Mouse (Mus musculus): Measurements from ENCODE around the gene Dlx1. TPM values are rescaled to one million over a fixed set of nuclear protein-coding genes. Genes with fewer than 3 reads are reported as not detected.

Gene Dlx1
- polyA plus RNA-seq, 1 experiment from 2014 or later, result 11.6 TPM

DNA sequence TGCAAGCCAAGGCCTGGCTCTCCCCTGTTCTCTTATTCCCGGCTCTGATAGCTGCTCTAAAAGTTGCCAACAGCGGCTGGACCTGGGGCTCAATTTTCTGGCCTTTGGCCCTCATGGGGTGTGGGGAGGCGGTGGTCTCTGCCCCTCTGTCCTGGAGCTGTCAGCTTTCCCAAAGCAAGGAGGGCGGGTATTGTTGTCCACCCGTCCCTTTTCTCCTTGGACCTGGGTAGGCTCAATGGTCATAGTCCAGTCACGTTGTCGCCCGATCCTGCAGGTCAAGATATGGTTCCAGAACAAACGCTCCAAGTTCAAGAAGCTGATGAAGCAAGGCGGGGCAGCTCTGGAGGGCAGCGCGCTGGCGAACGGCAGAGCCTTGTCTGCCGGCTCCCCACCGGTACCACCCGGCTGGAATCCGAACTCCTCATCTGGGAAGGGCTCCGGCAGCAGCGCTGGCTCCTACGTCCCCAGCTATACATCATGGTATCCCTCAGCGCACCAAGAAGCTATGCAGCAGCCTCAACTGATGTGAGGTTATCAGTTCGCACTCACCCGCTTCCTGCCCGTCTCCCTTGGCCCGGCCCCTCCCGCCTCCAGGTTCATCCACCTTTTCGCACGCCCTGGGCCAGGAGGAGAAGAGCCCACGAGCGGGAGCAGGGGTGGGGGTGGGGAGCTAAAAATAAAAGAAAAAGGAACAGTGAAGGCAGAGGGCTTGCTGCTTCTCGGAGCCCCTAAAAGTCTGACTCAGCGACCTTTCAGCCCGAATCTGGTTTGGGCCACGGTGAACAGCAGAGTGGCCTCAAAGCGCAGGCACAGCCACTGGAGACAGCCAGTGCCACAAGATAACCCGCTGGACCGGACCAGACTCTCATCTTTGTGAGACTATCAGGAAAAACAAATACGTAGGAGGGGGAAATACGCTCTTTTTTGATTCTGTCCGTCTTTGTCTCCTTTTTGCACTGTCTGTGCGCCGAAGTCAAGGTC, 4.4 kb downstream of the Dlx1 start:
- Histone ChIP-seq H3K27me3 (ENCODE audit: control insufficient read depth, insufficient read depth, low read length) (peaks cover 87% of the 10 kb centered on the region), H3K4me2 (ENCODE audit: low read depth, low read length) (no peak overlapping the region), H3K4me1 (ENCODE audit: control insufficient read depth, insufficient read depth, low read length) (peaks cover 8% of the 10 kb centered on the region), H3K36me3 (ENCODE audit: control insufficient read depth, insufficient read depth, low read length) (no peaks in the 10 kb centered on the region), H3K9ac (ENCODE audit: low read length) (no peak overlapping the region; the same call in 1 of the 2 replicates), H3K9me3 (replicated peaks; ENCODE audit: control insufficient read depth, low read length) (no peaks in the 10 kb centered on the region), H3K27ac (ENCODE audit: low read length) (no peak overlapping the region), H3K4me3 (replicated peaks; ENCODE audit: low read length) (peak overlapping the region; percentile 20)
- 1% methylated on average over 43 of the region's 43 CpGs for WGBS
- ATAC-seq (ENCODE audit: insufficient read depth, low FRiP score), result no peak

GRCm38 (mm10) chr2:71533094-71533493, 5.2 kb downstream of the Dlx1 start:
- Histone ChIP-seq H3K9ac (ENCODE audit: low read length) (no peak overlapping the region), H3K36me3 (ENCODE audit: control insufficient read depth, insufficient read depth, low read length) (no peaks in the 10 kb centered on the region), H3K4me3 (replicated peaks; ENCODE audit: low read length) (no peak overlapping the region), H3K27ac (ENCODE audit: low read length) (no peak overlapping the region), H3K9me3 (replicated peaks; ENCODE audit: control insufficient read depth, low read length) (no peaks in the 10 kb centered on the region), H3K4me2 (ENCODE audit: low read depth, low read length) (0 out of 2 replicates have a peak overlapping the region, but pooled peaks have one; percentile 13), H3K27me3 (ENCODE audit: control insufficient read depth, insufficient read depth, low read length) (peaks cover 92% of the 10 kb centered on the region), H3K4me1 (ENCODE audit: control insufficient read depth, insufficient read depth, low read length) (peaks cover 8% of the 10 kb centered on the region)
- no peak for ATAC-seq (ENCODE audit: insufficient read depth, low FRiP score)
- WGBS, result 10% methylated on average over 5 of the region's 5 CpGs

DNA sequence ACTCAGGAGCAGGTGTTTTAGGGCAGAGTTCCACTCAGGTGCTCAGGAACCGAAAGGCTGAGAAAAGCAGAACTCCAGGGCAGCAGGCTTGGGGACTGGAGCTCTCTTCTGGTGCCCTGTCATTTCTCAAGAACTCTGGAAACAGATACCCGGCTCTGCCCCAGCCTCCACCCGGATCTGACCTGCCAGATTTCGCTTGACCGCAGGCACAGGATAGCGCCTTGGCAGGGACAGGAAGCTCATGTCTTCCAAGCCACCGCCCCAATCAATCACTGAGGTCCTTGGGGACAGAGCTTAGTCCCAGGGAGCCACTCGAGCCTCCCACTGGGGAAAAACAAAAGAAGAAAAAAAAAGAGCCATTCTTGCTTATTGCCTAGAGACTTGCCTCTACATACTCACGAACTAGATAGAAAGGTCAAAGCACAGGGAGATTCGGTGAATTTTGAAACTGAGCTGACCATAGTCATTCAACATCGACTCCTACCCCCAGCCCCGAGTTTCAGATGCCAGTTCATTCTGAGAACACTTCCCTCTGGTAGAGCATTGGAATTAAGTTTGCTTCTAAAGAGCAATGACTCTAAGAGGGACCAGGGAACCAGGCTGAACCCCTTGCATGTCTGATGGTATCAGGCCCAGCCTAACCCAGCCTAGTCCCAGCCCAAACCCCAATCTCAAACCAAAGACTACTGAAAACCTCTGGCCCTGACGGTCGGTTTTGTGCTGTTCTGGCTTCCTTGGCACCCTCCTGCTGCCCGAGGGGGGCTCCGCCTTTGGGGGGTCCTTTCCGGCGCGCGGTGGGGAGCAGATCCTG, 6.5 kb downstream of the Dlx1 start:
- Histone ChIP-seq H3K4me1 (ENCODE audit: control insufficient read depth, insufficient read depth, low read length) (peaks cover 4% of the 10 kb centered on the region; the same call in 1 of the 2 replicates), H3K27me3 (ENCODE audit: control insufficient read depth, insufficient read depth, low read length) (peaks cover 94% of the 10 kb centered on the region), H3K27ac (ENCODE audit: low read length) (no peak overlapping the region; the same call in 1 of the 2 replicates), H3K9me3 (replicated peaks; ENCODE audit: control insufficient read depth, low read length) (no peaks in the 10 kb centered on the region), H3K9ac (ENCODE audit: low read length) (no peak overlapping the region), H3K4me3 (replicated peaks; ENCODE audit: low read length) (peak overlapping the region; percentile 3; the same call in 1 of the 2 replicates), H3K36me3 (ENCODE audit: control insufficient read depth, insufficient read depth, low read length) (no peaks in the 10 kb centered on the region), H3K4me2 (ENCODE audit: low read depth, low read length) (no peak overlapping the region; the same call in 1 of the 2 replicates)
- WGBS, result under 1% methylated on average over 20 of the region's 20 CpGs
- ATAC-seq (ENCODE audit: insufficient read depth, low FRiP score), result no peak

GRCm38 (mm10) chr2:71540611-71541417, 12.9 kb downstream of the Dlx1 start:
- H3K4me2 ChIP-seq (ENCODE audit: low read depth, low read length), result peak overlapping the region; percentile 40
- H3K4me1 ChIP-seq (ENCODE audit: control insufficient read depth, insufficient read depth, low read length), result peaks cover 11% of the 10 kb centered on the region
- peaks cover 98% of the 10 kb centered on the region for H3K27me3 ChIP-seq (ENCODE audit: control insufficient read depth, insufficient read depth, low read length)
- no peak for ATAC-seq (ENCODE audit: insufficient read depth, low FRiP score)
- H3K9ac ChIP-seq (ENCODE audit: low read length), result no peak overlapping the region
- no peaks in the 10 kb centered on the region for H3K36me3 ChIP-seq (ENCODE audit: control insufficient read depth, insufficient read depth, low read length)
- H3K27ac ChIP-seq (ENCODE audit: low read length), result peak overlapping the region; percentile 23; the same call in 1 of the 2 replicates
- H3K9me3 ChIP-seq (replicated peaks; ENCODE audit: control insufficient read depth, low read length), result no peaks in the 10 kb centered on the region
- WGBS, result 1% methylated on average over 48 of the region's 48 CpGs
- peak overlapping the region; percentile 21 for H3K4me3 ChIP-seq (replicated peaks; ENCODE audit: low read length)

DNA sequence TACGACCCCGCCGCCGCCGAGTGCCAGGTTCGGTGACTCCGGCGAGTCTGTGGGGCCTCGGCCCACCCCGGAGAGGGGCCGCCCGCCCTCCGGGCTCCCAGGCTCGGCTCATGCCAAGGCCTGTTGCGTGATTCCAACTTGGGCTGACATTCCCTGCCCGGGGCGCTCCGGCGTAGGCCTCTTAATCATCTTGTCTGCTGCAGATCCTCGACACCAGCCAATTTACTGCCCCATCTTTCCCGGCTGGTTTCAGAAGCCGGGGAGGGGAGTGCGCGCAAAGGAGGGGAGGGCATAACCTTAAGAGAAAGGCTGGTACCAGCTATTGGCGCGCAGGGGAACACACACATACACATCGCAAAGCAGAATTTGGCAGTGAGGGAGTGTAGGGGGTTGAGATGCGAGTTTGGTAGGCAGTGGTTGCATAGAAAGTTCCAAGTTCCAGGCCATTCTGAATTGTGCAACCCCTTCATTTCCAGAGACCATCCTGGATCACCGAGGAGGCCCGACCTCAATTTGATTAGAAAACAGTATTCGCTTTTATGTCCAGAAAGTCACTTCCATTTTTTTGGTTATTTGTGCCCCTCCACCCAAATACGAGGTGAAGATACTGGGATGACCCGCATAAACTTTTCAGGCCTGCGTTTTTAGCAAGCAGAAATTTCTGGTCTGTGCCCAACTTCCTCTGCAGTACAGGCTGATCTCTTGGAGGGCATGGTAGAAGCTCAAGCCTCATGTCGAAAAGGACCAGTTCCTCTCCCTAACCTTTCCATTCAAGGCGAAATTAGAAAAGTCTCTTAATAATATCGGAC, 13.7 kb downstream of the Dlx1 start:
- H3K9me3 ChIP-seq (replicated peaks; ENCODE audit: control insufficient read depth, low read length), result no peaks in the 10 kb centered on the region
- peaks cover 98% of the 10 kb centered on the region for H3K27me3 ChIP-seq (ENCODE audit: control insufficient read depth, insufficient read depth, low read length)
- H3K4me2 ChIP-seq (ENCODE audit: low read depth, low read length), result peak overlapping the region; percentile 40
- no peak for ATAC-seq (ENCODE audit: insufficient read depth, low FRiP score)
- H3K9ac ChIP-seq (ENCODE audit: low read length), result no peak overlapping the region
- H3K27ac ChIP-seq (ENCODE audit: low read length), result peak overlapping the region; percentile 23; the same call in 1 of the 2 replicates
- peak overlapping the region; percentile 21 for H3K4me3 ChIP-seq (replicated peaks; ENCODE audit: low read length)
- 3% methylated on average over 37 of the region's 37 CpGs for WGBS
- H3K36me3 ChIP-seq (ENCODE audit: control insufficient read depth, insufficient read depth, low read length), result no peaks in the 10 kb centered on the region
- H3K4me1 ChIP-seq (ENCODE audit: control insufficient read depth, insufficient read depth, low read length), result peaks cover 19% of the 10 kb centered on the region

- peaks cover 22% of the 10 kb centered on the region for H3K4me1 ChIP-seq (ENCODE audit: control insufficient read depth, insufficient read depth, low read length)
- H3K9ac ChIP-seq (ENCODE audit: low read length), result no peak overlapping the region
- no peaks in the 10 kb centered on the region for H3K36me3 ChIP-seq (ENCODE audit: control insufficient read depth, insufficient read depth, low read length)
- WGBS, result 6% methylated on average over 11 of the region's 11 CpGs
- H3K4me2 ChIP-seq (ENCODE audit: low read depth, low read length), result no peak overlapping the region
- H3K27ac ChIP-seq (ENCODE audit: low read length), result no peak overlapping the region
- H3K4me3 ChIP-seq (replicated peaks; ENCODE audit: low read length), result no peak overlapping the region; the same call in 1 of the 2 replicates
- peaks cover 98% of the 10 kb centered on the region for H3K27me3 ChIP-seq (ENCODE audit: control insufficient read depth, insufficient read depth, low read length)
- no peak for ATAC-seq (ENCODE audit: insufficient read depth, low FRiP score)
- H3K9me3 ChIP-seq (replicated peaks; ENCODE audit: control insufficient read depth, low read length), result no peaks in the 10 kb centered on the region
Observed at GRCm38 (mm10) chr2:71542227-71542815, 14.4 kb downstream of the Dlx1 start.

DNA sequence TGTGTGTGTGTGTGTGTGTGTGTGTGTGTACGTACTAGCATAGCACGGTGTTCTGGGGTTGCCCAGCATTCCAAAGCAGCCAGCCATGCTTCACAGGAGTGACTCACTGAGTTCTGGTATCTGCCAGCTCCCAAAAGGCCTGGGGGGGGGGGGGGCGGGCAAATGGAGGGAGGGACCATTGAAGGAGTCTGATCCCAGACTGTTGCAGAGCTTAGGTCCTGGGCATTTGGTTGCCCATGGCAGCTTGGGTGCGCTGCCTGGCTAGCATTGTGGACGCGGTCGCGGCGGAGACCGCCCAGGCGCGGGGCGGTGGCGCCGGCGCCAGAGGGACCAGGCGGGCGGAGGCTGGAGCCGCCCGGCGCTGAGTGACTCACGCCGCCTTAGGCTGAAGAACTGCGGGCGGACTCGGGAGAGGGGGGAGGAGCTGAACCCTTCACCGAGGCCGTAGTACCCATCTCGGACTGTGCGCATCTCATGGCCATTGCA, 14.9 kb downstream of the Dlx1 start:
- ATAC-seq (ENCODE audit: insufficient read depth, low FRiP score), result peak; percentile 72; the same call in 1 of the 2 replicates
- peaks cover 93% of the 10 kb centered on the region for H3K27me3 ChIP-seq (ENCODE audit: control insufficient read depth, insufficient read depth, low read length)
- under 1% methylated on average over 29 of the region's 30 CpGs for WGBS

More for the DNA sequence above, 14.9 kb downstream of the Dlx1 start:
- Histone ChIP-seq H3K27ac (ENCODE audit: low read length) (no peak overlapping the region), H3K4me2 (ENCODE audit: low read depth, low read length) (peak overlapping the region; percentile 42), H3K4me3 (replicated peaks; ENCODE audit: low read length) (peak overlapping the region; percentile 28), H3K9me3 (replicated peaks; ENCODE audit: control insufficient read depth, low read length) (no peaks in the 10 kb centered on the region), H3K9ac (ENCODE audit: low read length) (no peak overlapping the region), H3K36me3 (ENCODE audit: control insufficient read depth, insufficient read depth, low read length) (no peaks in the 10 kb centered on the region), H3K4me1 (ENCODE audit: control insufficient read depth, insufficient read depth, low read length) (peaks cover 22% of the 10 kb centered on the region)

All from stomach, embryonic 16.5 days (tissue).